Comparison of ENCODE assay signal across 9 mouse cellular contexts in the genomic region with DNA sequence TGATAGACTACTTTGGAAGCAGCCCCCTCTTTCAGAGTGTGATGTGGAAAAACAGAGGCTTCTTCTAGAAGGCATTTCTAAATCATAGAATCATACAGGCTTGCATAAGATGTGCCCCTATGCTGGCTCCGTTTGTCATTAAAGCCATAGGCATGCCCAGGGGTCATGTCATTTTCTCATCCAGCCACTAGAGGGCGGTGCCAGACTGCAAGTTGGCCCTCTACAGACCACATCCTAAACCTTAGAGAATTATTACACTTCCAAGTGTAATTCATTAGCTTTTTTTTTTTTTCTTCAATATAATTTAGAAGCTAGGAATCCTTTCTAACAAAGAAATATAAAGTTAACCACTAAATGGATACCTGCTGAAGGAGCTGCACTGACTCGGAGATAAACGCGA. TPM values are rescaled to one million over a fixed set of nuclear protein-coding genes. Genes with fewer than 3 reads are reported as not detected.
DNase-seq lines count a peak whose midpoint lies in the region; ATAC-seq and TF ChIP-seq lines count a peak whose summit lies in the region.
"Had no signal": no experiment of that assay in that cellular context is flagged by ENCODE, and none has a peak within 500 bp of the region (broad histone marks: within the 10 kb centered on the region; RNA-seq: fewer than 3 reads in every experiment).

No protein-coding gene starts in this region.

- peak; percentile 90 for TF ChIP-seq CTCF in forebrain, postnatal 0 days (IDR thresholded peaks at IDR 0.05; ENCODE audit: low read depth)

- no peak overlapping the region for H3K27ac ChIP-seq in midbrain, embryonic 10.5 days (replicated peaks)
- H3K27ac ChIP-seq in midbrain, embryonic 15.5 days: no peak overlapping the region
- no peak overlapping the region for H3K27ac ChIP-seq in forebrain, postnatal 0 days (ENCODE audit: low read depth, low read length)
- no peak overlapping the region for H3K27ac ChIP-seq in hindbrain, embryonic 16.5 days (ENCODE audit: low read depth, low read length)
- H3K27ac ChIP-seq in midbrain, embryonic 14.5 days (replicated peaks; ENCODE audit: low read depth, low read length): no peak overlapping the region

- H3K4me1 ChIP-seq in midbrain, embryonic 10.5 days: peaks cover 8% of the 10 kb centered on the region
- H3K4me1 ChIP-seq in midbrain, embryonic 15.5 days: peaks cover 13% of the 10 kb centered on the region; the same call in 1 of the 2 replicates
- H3K4me1 ChIP-seq in forebrain, postnatal 0 days (ENCODE audit: insufficient read depth): no peaks in the 10 kb centered on the region
- H3K4me1 ChIP-seq in hindbrain, embryonic 16.5 days (ENCODE audit: control insufficient read depth, insufficient read depth, low read depth, low read length): peaks cover 3% of the 10 kb centered on the region; the same call in 1 of the 2 replicates
- H3K4me1 ChIP-seq in midbrain, embryonic 14.5 days (ENCODE audit: control insufficient read depth, insufficient read depth, low read length): no peaks in the 10 kb centered on the region

- 47% methylated on average over 5 of the region's 5 CpGs for WGBS in midbrain, embryonic 10.5 days
- WGBS in midbrain, embryonic 15.5 days: 53% methylated on average over 5 of the region's 5 CpGs
- 47% methylated on average over 5 of the region's 5 CpGs for WGBS in forebrain, postnatal 0 days
- 46% methylated on average over 5 of the region's 5 CpGs for WGBS in hindbrain, embryonic 16.5 days
- 51% methylated on average over 5 of the region's 5 CpGs for WGBS in midbrain, embryonic 14.5 days

- no peak for ATAC-seq in midbrain, embryonic 15.5 days (replicated peaks)
- ATAC-seq in forebrain, postnatal 0 days: peak; percentile 71
- ATAC-seq in hindbrain, embryonic 16.5 days: peak; percentile 25; the same call in 1 of the 2 replicates
- ATAC-seq in midbrain, embryonic 14.5 days (ENCODE audit: low FRiP score, low TSS enrichment): no peak

- H3K9ac ChIP-seq in midbrain, embryonic 15.5 days: no peak overlapping the region
- H3K9ac ChIP-seq in forebrain, postnatal 0 days: no peak overlapping the region
- H3K9ac ChIP-seq in hindbrain, embryonic 16.5 days (ENCODE audit: low read depth, low read length): no peak overlapping the region
- no peak overlapping the region for H3K9ac ChIP-seq in midbrain, embryonic 14.5 days (replicated peaks; ENCODE audit: low read length)

- H3K36me3 ChIP-seq in midbrain, embryonic 10.5 days: no peaks in the 10 kb centered on the region
- no peaks in the 10 kb centered on the region for H3K36me3 ChIP-seq in midbrain, embryonic 15.5 days (replicated peaks)
- H3K36me3 ChIP-seq in forebrain, postnatal 0 days (ENCODE audit: insufficient read depth): no peaks in the 10 kb centered on the region
- H3K36me3 ChIP-seq in hindbrain, embryonic 16.5 days (ENCODE audit: control insufficient read depth, insufficient read depth, low read length): no peaks in the 10 kb centered on the region
- no peaks in the 10 kb centered on the region for H3K36me3 ChIP-seq in midbrain, embryonic 14.5 days (ENCODE audit: control insufficient read depth, insufficient read depth, low read length)

- peaks cover 39% of the 10 kb centered on the region for H3K27me3 ChIP-seq in midbrain, embryonic 10.5 days (ENCODE audit: low read depth, poor library complexity, severe bottlenecking)
- no peaks in the 10 kb centered on the region for H3K27me3 ChIP-seq in midbrain, embryonic 15.5 days (replicated peaks)
- peaks cover 4% of the 10 kb centered on the region; the same call in 1 of the 2 replicates for H3K27me3 ChIP-seq in forebrain, postnatal 0 days (ENCODE audit: insufficient read depth, low read length)
- no peaks in the 10 kb centered on the region for H3K27me3 ChIP-seq in hindbrain, embryonic 16.5 days (replicated peaks; ENCODE audit: control insufficient read depth, insufficient read depth, low read length)
- H3K27me3 ChIP-seq in midbrain, embryonic 14.5 days (ENCODE audit: control insufficient read depth, insufficient read depth, low read length): no peaks in the 10 kb centered on the region

- no peaks in the 10 kb centered on the region for H3K9me3 ChIP-seq in midbrain, embryonic 10.5 days (replicated peaks)
- no peaks in the 10 kb centered on the region for H3K9me3 ChIP-seq in midbrain, embryonic 15.5 days
- no peaks in the 10 kb centered on the region for H3K9me3 ChIP-seq in forebrain, postnatal 0 days (ENCODE audit: low read length)
- H3K9me3 ChIP-seq in hindbrain, embryonic 16.5 days (ENCODE audit: control insufficient read depth, low read length): no peaks in the 10 kb centered on the region
- no peaks in the 10 kb centered on the region for H3K9me3 ChIP-seq in midbrain, embryonic 14.5 days (ENCODE audit: control insufficient read depth, low read length)

- peak; percentile 68 for DNase-seq in midbrain, embryonic 10.5 days (ENCODE audit: low spot score)
- DNase-seq in cerebellum, adult 18-20 months: peak; percentile 79 to 80
- DNase-seq in forebrain, postnatal 0 days: peak; percentile 80
- peak; percentile 74 to 78 for DNase-seq in left cerebral cortex, adult 18-20 months (ENCODE audit: low spot score in 2 of 2)
- DNase-seq in midbrain, embryonic 14.5 days: peak; percentile 88
- DNase-seq in spleen, postnatal 36 days (ENCODE audit: low spot score in 2 of 2): peak; percentile 51 to 66

- H3K4me3 ChIP-seq in midbrain, embryonic 10.5 days: no peak overlapping the region
- no peak overlapping the region for H3K4me3 ChIP-seq in midbrain, embryonic 15.5 days
- H3K4me3 ChIP-seq in forebrain, postnatal 0 days (ENCODE audit: low read depth, low read length): no peak overlapping the region
- H3K4me3 ChIP-seq in hindbrain, embryonic 16.5 days (ENCODE audit: low read length): no peak overlapping the region
- H3K4me3 ChIP-seq in midbrain, embryonic 14.5 days (replicated peaks; ENCODE audit: low read depth, low read length): no peak overlapping the region

- H3K4me2 ChIP-seq in midbrain, embryonic 15.5 days: no peak overlapping the region
- H3K4me2 ChIP-seq in forebrain, postnatal 0 days (ENCODE audit: low read depth): no peak overlapping the region
- H3K4me2 ChIP-seq in hindbrain, embryonic 16.5 days (ENCODE audit: low read length): no peak overlapping the region
- H3K4me2 ChIP-seq in midbrain, embryonic 14.5 days (ENCODE audit: low read length): no peak overlapping the region

RNA-seq across cellular contexts. Expression of gene Gm10428, which starts 8.8 kb away (rescaled TPM):
- polyA plus RNA-seq in midbrain, embryonic 10.5 days (2016; fragmentation: Nextera tagmentation; extraction: Ambion mirVana): not detected in 2 replicates
- polyA plus RNA-seq in midbrain, embryonic 15.5 days (2015; fragmentation: Nextera tagmentation; extraction: Ambion mirVana): not detected in 2 replicates
- not detected in 2 replicates for total RNA-seq in forebrain, postnatal 0 days (2014; rRNA removed)
- polyA plus RNA-seq in forebrain, postnatal 0 days (2015; fragmentation: Nextera tagmentation; extraction: Ambion mirVana): not detected in 2 replicates
- not detected in 2 replicates for polyA plus RNA-seq in hindbrain, embryonic 16.5 days (2015; fragmentation: Nextera tagmentation; extraction: Ambion mirVana)
- not detected for total RNA-seq in left cerebral cortex, adult 18-20 months (2021)
- polyA plus RNA-seq in midbrain, embryonic 14.5 days (2014; fragmentation: Nextera tagmentation; extraction: Ambion mirVana): not detected in 2 replicates
- total RNA-seq: adrenal gland, postnatal 4 days had no signal

RNA-seq across cellular contexts. Expression of gene Zfp287, which starts 12.4 kb away (rescaled TPM):
- polyA plus RNA-seq in midbrain, embryonic 10.5 days (2016; fragmentation: Nextera tagmentation; extraction: Ambion mirVana): 13.8 and 16.5 TPM in 2 replicates
- 22.2 and 24.9 TPM in 2 replicates for polyA plus RNA-seq in midbrain, embryonic 15.5 days (2015; fragmentation: Nextera tagmentation; extraction: Ambion mirVana)
- 26.5 and 32.8 TPM in 2 replicates for total RNA-seq in forebrain, postnatal 0 days (2014; rRNA removed)
- polyA plus RNA-seq in forebrain, postnatal 0 days (2015; fragmentation: Nextera tagmentation; extraction: Ambion mirVana): 9.9 and 14.4 TPM in 2 replicates
- polyA plus RNA-seq in hindbrain, embryonic 16.5 days (2015; fragmentation: Nextera tagmentation; extraction: Ambion mirVana): 17.9 and 18.5 TPM in 2 replicates
- total RNA-seq in left cerebral cortex, adult 18-20 months (2021): 10 to 100 TPM; 16.8 to 17.2 TPM
- 18.9 and 25.2 TPM in 2 replicates for polyA plus RNA-seq in midbrain, embryonic 14.5 days (2014; fragmentation: Nextera tagmentation; extraction: Ambion mirVana)

RNA-seq across cellular contexts. Expression of gene Zfp286, which starts 45.2 kb away (rescaled TPM):
- 23.1 and 28.7 TPM in 2 replicates for polyA plus RNA-seq in midbrain, embryonic 10.5 days (2016; fragmentation: Nextera tagmentation; extraction: Ambion mirVana)
- 33.0 and 36.3 TPM in 2 replicates for polyA plus RNA-seq in midbrain, embryonic 15.5 days (2015; fragmentation: Nextera tagmentation; extraction: Ambion mirVana)
- 20.8 and 24.6 TPM in 2 replicates for total RNA-seq in forebrain, postnatal 0 days (2014; rRNA removed)
- polyA plus RNA-seq in forebrain, postnatal 0 days (2015; fragmentation: Nextera tagmentation; extraction: Ambion mirVana): 17.9 and 19.1 TPM in 2 replicates
- polyA plus RNA-seq in hindbrain, embryonic 16.5 days (2015; fragmentation: Nextera tagmentation; extraction: Ambion mirVana): 25.7 and 29.6 TPM in 2 replicates
- 10 to 100 TPM; 17.8 to 19.5 TPM for total RNA-seq in left cerebral cortex, adult 18-20 months (2021)
- polyA plus RNA-seq in midbrain, embryonic 14.5 days (2014; fragmentation: Nextera tagmentation; extraction: Ambion mirVana): 31.2 and 32.5 TPM in 2 replicates

Comparison
In these comparisons a context has a peak if more than half of its experiments do, and no peak if none do; other contexts are left out.
1. ATAC-seq: peak in forebrain, postnatal 0 days (single experiment) and hindbrain, embryonic 16.5 days (single experiment); none in midbrain, embryonic 15.5 days (single experiment) and midbrain, embryonic 14.5 days (single experiment).
2. Peak in every context shown above with its lines, with median percentiles within 50 percentile points of each other: DNase-seq.